Mouse (Mus musculus): ENCODE measurements at regions not wholly inside any gene's neighbourhood (a gene's known extent, or its start where the extent isn't known, plus 50 kb on each side); places are given as distances from the start of the nearest gene placed in this dataset.

GRCm38 (mm10) chr14:76868831-76869230 lies 167.7 kb upstream of the Ccdc122 start:
- no peak for DNase-seq (ENCODE audit: low spot score)

DNA sequence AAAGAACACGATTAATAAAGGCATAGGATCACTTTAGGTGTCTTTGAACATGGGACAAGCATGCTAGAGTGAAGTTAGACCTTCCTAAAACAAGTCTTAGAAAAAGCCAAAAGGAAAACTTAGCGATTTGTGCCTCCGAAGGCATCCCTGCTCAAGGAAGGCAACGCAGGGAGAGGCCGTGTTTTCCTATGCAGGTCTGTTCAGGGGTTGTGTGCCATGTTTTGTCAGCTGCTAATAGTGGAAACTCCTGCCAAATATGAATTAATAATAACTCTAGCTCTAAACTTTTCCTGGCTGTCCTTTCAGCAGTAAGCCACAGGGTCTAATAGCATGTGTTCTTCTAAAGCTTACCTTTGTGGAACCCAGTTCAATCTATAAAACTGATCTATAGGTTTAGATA lies 168.4 kb upstream of the Ccdc122 start:
- DNase-seq (ENCODE audit: low spot score), result no peak

GRCm38 (mm10) chr14:76864664-76865063 lies 171.9 kb upstream of the Ccdc122 start:
- DNase-seq (ENCODE audit: low spot score), result no peak

GRCm38 (mm10) chr14:76863035-76863706 lies 173.4 kb upstream of the Ccdc122 start:
- DNase-seq (ENCODE audit: low spot score), result no peak

DNA sequence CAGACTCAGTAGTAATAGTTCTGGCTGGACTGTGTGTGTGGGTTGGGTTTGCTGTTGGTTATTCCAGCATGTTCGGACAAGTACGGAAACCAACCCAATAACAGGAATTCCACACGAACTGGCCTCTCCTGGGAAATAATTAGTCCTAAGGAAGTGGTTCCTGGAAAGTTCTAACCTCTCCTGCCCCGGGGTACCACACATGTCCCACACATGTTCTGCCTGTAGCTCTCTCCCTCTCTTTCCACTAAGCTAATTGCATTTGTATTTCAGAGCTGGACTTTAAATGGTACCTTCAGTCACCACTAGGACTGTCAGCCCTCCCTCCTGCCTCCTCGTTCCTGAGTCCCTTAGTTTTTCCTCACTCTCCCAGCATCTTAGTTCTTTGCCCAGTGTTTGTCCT lies 178.2 kb upstream of the Ccdc122 start:
- no peak for DNase-seq (ENCODE audit: low spot score)

DNA sequence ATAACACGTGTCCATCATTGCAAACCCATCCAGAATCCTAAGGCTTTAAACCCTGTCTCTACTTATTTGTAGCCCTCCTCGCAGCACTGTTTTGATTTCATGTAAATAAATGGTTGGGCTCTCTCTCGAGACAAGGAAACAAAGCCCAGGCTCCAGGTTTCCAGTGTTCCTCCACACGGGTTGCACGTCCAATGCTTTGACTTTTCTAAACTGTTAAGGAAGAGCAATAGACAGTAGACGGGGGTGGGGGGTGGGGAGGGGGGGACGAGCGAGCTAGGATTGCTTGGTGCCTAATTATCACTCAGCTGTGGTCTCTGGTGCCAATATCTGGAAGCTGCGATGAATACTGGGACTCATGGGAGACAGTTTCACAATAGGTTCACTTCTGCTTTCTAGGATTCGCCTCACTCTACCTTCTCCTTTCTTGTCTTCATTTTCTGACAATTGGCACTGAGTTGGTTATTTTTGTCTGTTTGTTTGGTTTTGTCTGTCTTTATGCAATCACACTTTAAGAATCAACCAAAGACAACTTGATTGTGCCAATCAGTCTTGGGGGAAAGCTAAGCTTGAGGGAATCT lies 179.3 kb upstream of the Ccdc122 start:
- no peak for DNase-seq (ENCODE audit: low spot score)

GRCm38 (mm10) chr14:76856591-76856990 lies 180.0 kb upstream of the Ccdc122 start:
- DNase-seq (ENCODE audit: low spot score), result no peak

- no peak for DNase-seq (ENCODE audit: low spot score)
Observed at GRCm38 (mm10) chr14:76854965-76855364, 181.6 kb upstream of the Ccdc122 start.

DNA sequence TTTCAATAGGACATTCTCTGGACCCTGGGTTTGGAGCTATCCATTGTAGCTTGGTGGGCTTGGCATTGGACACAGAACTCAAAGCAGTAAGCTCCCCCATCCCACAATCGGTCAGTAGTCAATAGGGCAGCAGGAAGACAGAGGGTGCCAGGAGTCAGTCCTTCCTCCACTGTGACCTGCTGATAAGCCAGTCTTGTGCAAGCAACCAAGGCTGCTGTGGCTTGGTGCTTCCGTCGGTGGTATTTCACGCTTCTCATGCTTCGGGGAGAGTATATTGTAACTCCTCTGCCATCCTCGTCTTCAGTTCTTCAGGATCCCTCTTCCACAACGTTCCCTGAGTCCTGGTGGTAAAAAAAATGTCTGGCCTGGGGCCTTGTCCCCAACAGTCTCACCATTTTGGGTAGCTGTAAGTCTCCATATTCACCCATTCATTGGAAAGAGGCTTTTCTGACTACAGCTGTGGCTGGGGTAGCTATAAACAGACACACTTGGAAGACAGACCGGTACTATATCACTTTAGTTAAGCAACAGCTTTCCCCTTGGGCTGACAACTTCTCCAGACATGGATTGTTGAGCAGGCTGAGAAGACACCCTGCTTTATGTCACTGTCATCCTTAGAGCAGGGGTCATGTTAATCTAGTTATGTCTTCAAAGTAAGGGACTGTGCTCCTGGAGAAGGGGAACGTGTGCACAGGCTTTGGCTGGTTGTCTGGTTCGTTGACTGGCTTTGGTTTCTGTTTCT lies 184.9 kb upstream of the Ccdc122 start:
- DNase-seq (ENCODE audit: low spot score), result no peak

- no peak for DNase-seq (ENCODE audit: low spot score)
Observed at GRCm38 (mm10) chr14:76850641-76851040, 185.9 kb upstream of the Ccdc122 start.

- DNase-seq (ENCODE audit: low spot score), result no peak
Observed at GRCm38 (mm10) chr14:76850051-76850450, 186.5 kb upstream of the Ccdc122 start.

DNA sequence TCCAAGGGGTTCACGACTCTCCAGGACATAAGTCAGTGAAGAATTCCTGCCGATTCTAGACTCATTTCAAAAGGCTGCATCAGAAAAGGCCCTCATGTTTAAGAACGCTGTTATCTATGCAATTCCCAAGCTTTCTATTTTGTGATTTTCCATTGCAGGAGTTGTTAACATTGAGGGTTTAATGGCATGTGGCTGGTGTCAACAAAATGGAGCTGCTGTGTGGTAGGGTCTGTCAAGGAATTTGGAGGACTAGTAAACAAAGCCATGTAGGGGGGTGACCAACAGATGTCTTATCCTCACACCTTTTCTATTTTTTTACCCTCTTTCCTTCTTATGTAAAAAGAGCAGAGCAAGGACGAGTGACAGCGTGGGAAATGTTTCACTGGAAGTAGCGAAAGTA lies 186.9 kb upstream of the Ccdc122 start:
- no peak for DNase-seq (ENCODE audit: low spot score)

DNA sequence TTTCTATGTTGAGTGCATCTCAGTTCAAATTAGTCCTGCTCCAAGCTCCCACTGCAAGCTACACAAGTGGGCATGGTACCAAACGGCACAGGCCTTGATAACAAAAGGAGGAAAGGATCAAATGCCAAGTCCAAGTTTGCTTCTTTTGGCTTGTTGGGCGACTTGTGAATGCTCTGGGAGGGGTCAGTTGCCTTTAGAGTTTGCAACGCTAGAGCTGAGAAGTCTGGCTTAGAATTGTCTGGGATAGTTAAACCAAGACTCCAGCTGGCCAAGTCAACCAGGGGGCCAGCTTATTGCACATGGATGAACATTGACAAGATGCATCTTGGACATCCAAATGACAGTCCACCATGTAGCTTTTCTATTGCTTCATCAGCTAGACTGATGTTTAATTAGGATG lies 187.5 kb upstream of the Ccdc122 start:
- no peak for DNase-seq (ENCODE audit: low spot score)

DNA sequence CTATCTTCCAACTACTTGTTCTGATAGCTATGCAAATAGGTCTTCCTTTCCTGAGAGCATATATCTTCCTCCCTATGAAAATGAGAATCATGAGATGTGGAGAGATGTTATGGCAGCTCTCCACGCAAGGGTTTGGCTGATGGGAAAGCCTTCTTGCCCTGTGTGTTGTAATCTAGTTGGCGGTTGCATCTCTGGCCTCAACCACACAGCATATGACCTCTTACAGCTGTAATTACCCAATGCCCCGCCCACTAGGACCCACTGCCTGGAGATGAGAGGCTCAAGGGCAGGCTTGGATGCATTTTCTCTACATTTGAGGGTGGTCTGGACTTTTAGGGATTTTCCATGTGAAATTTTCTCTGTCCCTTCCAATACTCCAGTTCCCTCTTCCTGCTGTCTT lies 190.9 kb upstream of the Ccdc122 start:
- DNase-seq (ENCODE audit: low spot score), result no peak

- DNase-seq (ENCODE audit: low spot score), result no peak
Observed at GRCm38 (mm10) chr14:76844717-76845116, 191.9 kb upstream of the Ccdc122 start.

- DNase-seq (ENCODE audit: low spot score), result no peak
Observed at GRCm38 (mm10) chr14:76837583-76838220, 198.9 kb upstream of the Ccdc122 start.

- DNase-seq (ENCODE audit: low spot score), result no peak
Observed at GRCm38 (mm10) chr14:76836926-76837516, 199.6 kb upstream of the Ccdc122 start.

GRCm38 (mm10) chr14:76836271-76836670 lies 200.3 kb upstream of the Ccdc122 start:
- DNase-seq (ENCODE audit: low spot score), result no peak

DNA sequence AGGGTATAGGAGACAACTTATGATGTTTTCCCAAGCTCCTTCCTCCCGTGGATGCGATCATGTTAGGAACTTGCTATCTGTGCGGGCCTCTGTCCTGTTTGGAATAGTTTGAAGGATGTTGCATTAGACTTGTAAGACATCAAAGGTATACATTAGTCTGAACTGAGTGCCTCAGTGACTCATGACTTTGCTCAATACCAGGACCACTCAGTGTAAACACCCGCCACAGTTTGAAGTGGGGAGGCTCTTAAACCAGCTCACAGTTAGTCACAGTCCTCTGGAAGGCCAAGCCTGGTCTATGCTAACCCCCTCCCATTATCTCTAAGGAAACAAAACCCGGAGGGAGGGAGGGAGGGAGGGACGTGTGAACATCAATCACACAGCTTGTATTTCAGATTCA lies 202.5 kb upstream of the Ccdc122 start:
- DNase-seq (ENCODE audit: low spot score), result no peak

DNA sequence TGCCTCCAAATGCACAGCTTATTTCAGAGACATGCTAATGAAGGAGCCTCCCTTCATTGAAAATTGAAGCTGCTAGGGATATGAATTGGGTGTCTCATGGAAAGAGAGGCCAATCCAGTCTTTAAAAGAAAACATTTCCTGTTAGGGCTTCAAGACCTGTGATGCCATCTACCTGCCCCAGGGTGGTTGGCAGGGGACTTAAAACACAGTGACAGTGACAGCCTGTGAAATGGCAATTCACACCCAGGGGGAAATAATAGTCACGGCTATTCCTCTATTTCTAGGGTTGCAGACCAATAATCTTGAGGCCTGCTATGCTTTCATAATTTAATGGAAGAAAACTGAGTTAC lies 207.4 kb upstream of the Ccdc122 start:
- DNase-seq (ENCODE audit: low spot score), result no peak

- no peak for DNase-seq (ENCODE audit: low spot score)
Observed at GRCm38 (mm10) chr14:76828453-76829160, 208.0 kb upstream of the Ccdc122 start.

DNA sequence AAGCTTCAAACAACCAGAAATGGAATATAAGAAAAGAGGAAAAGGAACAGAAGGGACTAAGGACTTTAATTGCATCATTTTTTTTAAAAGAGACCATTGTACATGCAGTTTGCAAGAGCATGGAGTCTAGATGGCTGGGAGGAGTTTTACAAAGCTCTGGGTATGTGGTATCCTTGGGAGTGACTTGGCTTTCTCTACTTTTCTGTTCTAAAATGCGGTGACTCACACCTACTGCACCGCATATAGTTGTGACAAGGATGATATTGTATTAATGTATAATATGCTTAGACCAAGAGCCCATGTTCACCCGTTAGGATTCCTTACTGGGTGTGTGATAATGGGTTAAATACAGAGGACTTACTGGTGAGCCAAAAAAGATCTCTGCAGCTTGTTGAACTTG lies 212.5 kb upstream of the Ccdc122 start:
- no peak for DNase-seq (ENCODE audit: low spot score)
